Mouse (Mus musculus) midbrain, embryonic 13.5 days (tissue): Measurements from ENCODE around the gene Tagln. TPM values are rescaled to one million over a fixed set of nuclear protein-coding genes. Genes with fewer than 3 reads are reported as not detected.
A peak's percentile ranks its signal among the peaks of the same experiment; 100 is the strongest.

Experiments used
- ATAC-seq: fragments of 200-750 bp; cut with Nextera tagmentation; 2 replicates; pipeline ENCODE4 v1.8.0; 2017; ENCODE audit warnings: mild to moderate bottlenecking, moderate TSS enrichment, moderate library complexity
- H3K27ac ChIP-seq: fragments of 300-500 bp; sonication (generic); 2 replicates; pipeline ENCODE4 v1.5.1; 2015; ENCODE audit warnings: inconsistent platforms, mild to moderate bottlenecking, moderate library complexity
- H3K27me3 ChIP-seq: fragments of 300-500 bp; sonication (generic); 2 replicates; pipeline ENCODE4 v1.6.1; 2015; ENCODE audit warnings: mild to moderate bottlenecking, inconsistent platforms
- H3K36me3 ChIP-seq: fragments of 300-500 bp; sonication (generic); 2 replicates; pipeline ENCODE4 v1.6.1; 2015; ENCODE audit warnings: mild to moderate bottlenecking, inconsistent platforms
- H3K4me1 ChIP-seq: fragments of 300-500 bp; sonication (generic); replicated peaks from 2 replicates; pipeline ENCODE4 v1.6.1; 2015; ENCODE audit warnings: inconsistent platforms
- H3K4me2 ChIP-seq: fragments of 300-500 bp; sonication (generic); replicated peaks from 2 replicates; pipeline ENCODE4 v1.6.1; 2015; ENCODE audit warnings: moderate library complexity, mild to moderate bottlenecking, inconsistent platforms
- H3K4me3 ChIP-seq: fragments of 300-500 bp; sonication (generic); replicated peaks from 2 replicates; pipeline ENCODE4 v1.5.1; 2015; ENCODE audit warnings: mild to moderate bottlenecking, inconsistent platforms
- H3K9ac ChIP-seq: fragments of 300-500 bp; sonication (generic); replicated peaks from 2 replicates; pipeline ENCODE4 v1.6.1; 2015; ENCODE audit warnings: mild to moderate bottlenecking, inconsistent platforms
- H3K9me3 ChIP-seq: fragments of 300-500 bp; sonication (generic); 2 replicates; pipeline ENCODE4 v1.6.1; 2016; ENCODE audit warnings: mild to moderate bottlenecking, inconsistent platforms
- WGBS: fragments of 180-500 bp; shearing (Covaris S2); methylation state at CpG from one replicate; pipeline ENCODE4 v1.1.7; 2015; 5-methylcytosine and 5-hydroxymethylcytosine counted together
- polyA plus RNA-seq: library from polyadenylated mRNA; unstranded; fragments of >200 nt; fragmentation: Nextera tagmentation; extraction: Ambion mirVana; gene quantifications from 2 replicates; pipeline ENCODE4 v1.2.1, GENCODE M21; 2015

The Tagln gene
- polyA plus RNA-seq, 1 experiment from 2014 or later: 5.5 TPM

DNA sequence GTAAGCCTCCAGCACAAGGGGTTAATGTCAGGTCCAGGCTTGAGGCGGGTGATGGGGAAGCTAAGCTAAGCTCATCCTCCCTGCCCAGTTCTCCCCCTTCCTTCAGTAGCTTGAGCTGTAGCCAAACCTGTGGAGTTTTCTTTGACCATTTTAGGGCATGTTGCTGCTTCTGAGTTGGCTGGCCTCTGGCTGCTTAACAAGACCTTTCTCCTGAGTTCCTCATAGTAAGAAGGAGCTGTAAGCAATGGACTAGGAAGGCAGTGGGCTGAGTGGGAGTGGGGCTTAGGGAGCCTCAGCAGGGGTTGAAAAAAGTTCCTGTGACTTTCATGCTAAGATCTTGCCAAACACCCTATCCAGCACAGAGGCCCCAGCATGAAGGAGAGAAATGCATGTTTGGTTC, 16.0 kb downstream of the Tagln start:
- Histone ChIP-seq H3K27me3 (no peaks in the 10 kb centered on the region), H3K9ac (no peak overlapping the region), H3K4me1 (no peaks in the 10 kb centered on the region), H3K4me3 (no peak overlapping the region), H3K36me3 (peaks cover 81% of the 10 kb centered on the region), H3K27ac (no peak overlapping the region), H3K4me2 (no peak overlapping the region), H3K9me3 (no peaks in the 10 kb centered on the region)
- no peak for ATAC-seq
- WGBS: 57% methylated on average over 1 of the region's 1 CpGs

DNA sequence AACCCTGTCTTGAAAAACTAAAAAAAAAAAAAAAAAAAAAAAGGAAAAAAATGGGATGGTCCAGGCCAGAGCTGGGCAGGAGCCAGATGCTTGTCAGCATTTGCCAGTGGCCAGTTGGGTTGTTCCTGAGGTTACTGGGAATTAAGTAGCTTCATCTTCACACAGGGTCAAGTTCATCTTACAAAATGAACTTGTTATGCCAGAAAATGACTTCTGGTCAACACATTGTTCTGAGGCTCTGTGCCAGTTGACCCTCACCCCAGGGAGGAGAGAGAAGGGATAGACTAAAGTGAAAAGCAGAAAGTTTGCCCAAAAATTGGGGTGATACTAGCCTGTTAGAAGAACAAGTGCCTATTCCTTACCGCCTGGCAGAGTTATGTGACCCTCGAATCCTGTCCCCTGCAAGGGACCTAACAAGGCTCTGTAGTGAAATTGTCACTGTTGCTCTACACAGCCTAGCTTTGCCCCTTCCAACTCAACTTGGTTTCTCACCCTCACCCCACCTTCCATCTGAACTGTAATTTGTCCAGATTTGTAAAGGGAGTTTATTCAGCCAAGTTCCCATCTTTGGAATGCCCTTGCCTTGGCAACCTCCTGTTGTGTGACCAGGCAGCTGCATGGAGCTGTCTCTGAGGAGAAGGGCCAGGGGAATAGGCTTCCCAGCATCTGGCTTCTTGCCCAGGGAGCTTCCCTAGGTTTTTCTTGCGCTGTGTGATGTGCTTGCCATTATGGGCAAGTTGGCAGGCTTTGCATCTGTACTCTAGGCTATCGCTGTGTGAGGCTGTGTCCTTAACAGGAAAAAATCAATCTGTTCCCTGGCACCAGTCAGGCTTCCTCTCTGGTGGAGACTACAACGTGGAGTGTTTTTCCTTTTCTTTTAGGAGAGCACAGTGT, 18.6 kb downstream of the Tagln start:
- no peak overlapping the region for H3K4me3 ChIP-seq
- 0 out of 2 replicates have a peak, but pooled peaks have one; percentile 14 for ATAC-seq

GRCm38 (mm10) chr9:45915659-45916058, 20.2 kb downstream of the Tagln start:
- WGBS: 87% methylated on average over 2 of the region's 2 CpGs
- H3K4me3 ChIP-seq: no peak overlapping the region
- ATAC-seq: no peak
- no peak overlapping the region for H3K4me2 ChIP-seq
- no peak overlapping the region for H3K27ac ChIP-seq
- peaks cover 95% of the 10 kb centered on the region for H3K36me3 ChIP-seq
- no peaks in the 10 kb centered on the region for H3K27me3 ChIP-seq
- H3K9ac ChIP-seq: no peak overlapping the region
- no peaks in the 10 kb centered on the region for H3K9me3 ChIP-seq
- no peaks in the 10 kb centered on the region for H3K4me1 ChIP-seq

More for the DNA sequence above, 18.6 kb downstream of the Tagln start:
- H3K9ac ChIP-seq: no peak overlapping the region
- WGBS: 81% methylated on average over 5 of the region's 5 CpGs
- no peaks in the 10 kb centered on the region for H3K9me3 ChIP-seq
- H3K4me1 ChIP-seq: no peaks in the 10 kb centered on the region
- no peaks in the 10 kb centered on the region for H3K27me3 ChIP-seq
- H3K36me3 ChIP-seq: peaks cover 93% of the 10 kb centered on the region
- no peak overlapping the region for H3K27ac ChIP-seq
- no peak overlapping the region for H3K4me2 ChIP-seq

GRCm38 (mm10) chr9:45911673-45912072, 24.2 kb downstream of the Tagln start:
- no peak overlapping the region for H3K4me2 ChIP-seq
- no peak for ATAC-seq
- 66% methylated on average over 1 of the region's 1 CpGs for WGBS

GRCm38 (mm10) chr9:45910995-45911394, 24.9 kb downstream of the Tagln start:
- no peaks in the 10 kb centered on the region for H3K27me3 ChIP-seq
- H3K27ac ChIP-seq: no peak overlapping the region
- H3K4me1 ChIP-seq: peaks cover 16% of the 10 kb centered on the region
- no peak overlapping the region for H3K4me2 ChIP-seq
- peaks cover 70% of the 10 kb centered on the region for H3K36me3 ChIP-seq
- H3K9me3 ChIP-seq: no peaks in the 10 kb centered on the region
- H3K4me3 ChIP-seq: no peak overlapping the region
- ATAC-seq: no peak
- 91% methylated on average over 3 of the region's 3 CpGs for WGBS
- no peak overlapping the region for H3K9ac ChIP-seq

More at GRCm38 (mm10) chr9:45911673-45912072, 24.2 kb downstream of the Tagln start:
- no peak overlapping the region for H3K27ac ChIP-seq
- peaks cover 16% of the 10 kb centered on the region for H3K4me1 ChIP-seq
- H3K36me3 ChIP-seq: peaks cover 77% of the 10 kb centered on the region
- no peaks in the 10 kb centered on the region for H3K9me3 ChIP-seq
- H3K4me3 ChIP-seq: no peak overlapping the region
- H3K9ac ChIP-seq: no peak overlapping the region
- no peaks in the 10 kb centered on the region for H3K27me3 ChIP-seq

- Histone ChIP-seq H3K36me3 (peaks cover 48% of the 10 kb centered on the region), H3K9ac (peak overlapping the region; percentile 95), H3K27me3 (no peaks in the 10 kb centered on the region), H3K4me1 (peaks cover 33% of the 10 kb centered on the region), H3K27ac (peak overlapping the region; percentile 97), H3K4me3 (peak overlapping the region; percentile 86), H3K4me2 (peak overlapping the region; percentile 78), H3K9me3 (no peaks in the 10 kb centered on the region)
- ATAC-seq: no peak; the same call in 1 of the 2 replicates
- WGBS: 1% methylated on average over 19 of the region's 19 CpGs
Observed at GRCm38 (mm10) chr9:45907078-45907428, 28.8 kb downstream of the Tagln start.

- Histone ChIP-seq H3K4me1 (peaks cover 33% of the 10 kb centered on the region), H3K9me3 (no peaks in the 10 kb centered on the region), H3K9ac (peak within 1 kb of the TSS; percentile 95), H3K27ac (peak within 1 kb of the TSS; percentile 97), H3K36me3 (peaks cover 48% of the 10 kb centered on the region), H3K4me2 (peak within 1 kb of the TSS; percentile 78), H3K4me3 (peak within 1 kb of the TSS; percentile 86), H3K27me3 (no peaks in the 10 kb centered on the region)
- under 1% methylated on average over 76 of the region's 80 CpGs for WGBS
- ATAC-seq: peak; percentile 92
Observed at GRCm38 (mm10) chr9:45906355-45907077, 29.3 kb downstream of the Tagln start, which contains the start of the genes Pcsk7 and Rnf214. Gene Pcsk7, plus strand, starts transcription at chr9:45906497. Gene Rnf214, minus strand, starts transcription at chr9:45906911.

DNA sequence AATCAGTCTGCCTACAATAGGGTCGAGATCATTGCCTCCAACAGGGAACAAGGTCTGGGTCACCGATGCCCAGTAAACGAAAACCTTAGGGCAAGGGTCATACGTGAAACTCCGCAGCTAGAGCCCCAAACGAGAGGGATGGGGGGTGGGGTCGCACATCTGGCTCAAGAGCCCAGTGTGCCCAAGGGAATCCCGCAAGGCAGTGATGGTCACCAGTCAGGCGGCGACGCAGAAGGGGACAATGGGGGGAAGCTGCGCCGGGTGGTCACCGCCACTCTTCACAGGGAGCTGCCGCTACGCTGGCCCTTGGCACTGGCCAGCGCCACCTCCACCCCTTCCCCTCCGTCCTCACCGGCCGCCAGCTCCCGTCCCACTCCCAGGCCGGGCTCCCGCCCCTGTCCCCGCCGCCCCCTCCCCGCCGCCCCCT, 30.0 kb downstream of the Tagln start:
- Histone ChIP-seq H3K9me3 (no peaks in the 10 kb centered on the region), H3K36me3 (peaks cover 46% of the 10 kb centered on the region), H3K27ac (peak overlapping the region; percentile 97), H3K4me2 (peak overlapping the region; percentile 69), H3K9ac (peak overlapping the region; percentile 95), H3K27me3 (no peaks in the 10 kb centered on the region), H3K4me3 (peak overlapping the region; percentile 86), H3K4me1 (peaks cover 33% of the 10 kb centered on the region)
- peak; percentile 76 for ATAC-seq
- WGBS: under 1% methylated on average over 20 of the region's 27 CpGs

DNA sequence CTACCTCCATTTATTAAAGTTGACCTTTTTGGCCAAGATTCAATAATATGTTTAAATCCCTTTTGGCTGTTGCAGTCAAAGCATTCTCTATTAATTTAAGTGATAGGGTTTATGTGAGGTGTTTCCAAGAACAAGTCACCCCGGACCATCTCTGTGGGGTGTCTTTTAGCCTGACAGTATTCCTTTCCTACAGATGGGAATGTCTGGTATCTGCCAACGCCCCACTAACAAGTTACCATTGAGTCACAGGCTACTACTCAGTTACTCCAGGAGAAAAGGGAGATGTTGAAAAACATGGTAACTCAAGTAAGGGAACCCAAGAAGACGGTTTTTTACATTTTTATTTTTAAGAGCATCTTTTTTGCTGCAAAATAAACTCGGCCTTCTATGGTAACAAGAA, 30.7 kb downstream of the Tagln start:
- WGBS: 61% methylated on average over 4 of the region's 4 CpGs
- H3K4me2 ChIP-seq: peak overlapping the region; percentile 69
- H3K27me3 ChIP-seq: no peaks in the 10 kb centered on the region
- H3K36me3 ChIP-seq: peaks cover 45% of the 10 kb centered on the region
- peaks cover 33% of the 10 kb centered on the region for H3K4me1 ChIP-seq
- ATAC-seq: no peak
- H3K9ac ChIP-seq: peak overlapping the region; percentile 95
- H3K27ac ChIP-seq: peak overlapping the region; percentile 97; the same call in 1 of the 2 replicates
- no peaks in the 10 kb centered on the region for H3K9me3 ChIP-seq
- H3K4me3 ChIP-seq: peak overlapping the region; percentile 86

DNA sequence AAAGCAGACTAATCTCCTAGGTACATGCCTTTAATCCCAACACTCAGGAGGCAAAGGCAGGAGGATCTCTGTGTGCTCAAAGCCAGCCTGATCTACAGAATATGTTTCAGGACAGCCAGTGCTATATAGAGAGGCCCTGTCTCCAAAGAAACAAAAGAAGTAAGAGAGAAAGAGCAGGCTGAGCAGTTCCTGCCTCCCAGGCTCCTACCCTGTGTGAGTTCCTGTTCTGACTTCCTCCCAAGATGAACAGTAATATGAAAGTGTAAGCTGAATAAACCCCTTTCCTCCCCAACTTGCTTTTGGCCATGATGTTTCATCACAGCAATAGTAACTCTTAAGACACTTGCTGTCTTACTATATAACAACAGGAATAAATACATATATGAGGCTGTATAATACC, 42.2 kb downstream of the Tagln start:
- Histone ChIP-seq H3K4me1 (no peaks in the 10 kb centered on the region), H3K36me3 (peaks cover 92% of the 10 kb centered on the region), H3K27me3 (no peaks in the 10 kb centered on the region), H3K4me3 (no peak overlapping the region), H3K9me3 (no peaks in the 10 kb centered on the region), H3K27ac (no peak overlapping the region), H3K9ac (no peak overlapping the region), H3K4me2 (no peak overlapping the region)
- ATAC-seq: no peak
